ENCODE assay signal across 16 mouse cellular contexts in the genomic region with DNA sequence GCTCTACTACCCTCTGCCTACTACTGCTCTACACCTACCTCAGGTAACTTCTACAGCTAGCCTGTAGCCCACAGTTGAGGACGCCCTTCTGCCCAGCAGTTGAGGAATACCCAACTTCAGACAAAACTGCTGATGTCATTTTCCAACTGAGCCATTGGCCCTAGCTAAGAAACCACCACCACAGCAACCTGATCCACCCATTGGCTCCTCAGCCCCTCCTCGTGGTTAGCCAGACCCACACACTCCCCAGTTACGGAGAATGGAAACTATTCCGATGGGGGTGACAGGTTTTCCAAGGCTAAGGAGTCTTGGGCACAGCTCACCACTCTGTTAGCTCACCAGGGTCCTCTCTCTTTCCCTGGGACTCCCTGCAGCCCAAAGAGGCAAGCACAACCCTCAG. TPM values are rescaled to one million over a fixed set of nuclear protein-coding genes. Genes with fewer than 3 reads are reported as not detected.
DNase-seq lines count a peak whose midpoint lies in the region; ATAC-seq and TF ChIP-seq lines count a peak whose summit lies in the region.
"Had no signal": no experiment of that assay in that cellular context is flagged by ENCODE, and none has a peak within 500 bp of the region (broad histone marks: within the 10 kb centered on the region; RNA-seq: fewer than 3 reads in every experiment).

No protein-coding gene starts in this region.

- no peak overlapping the region for H3K4me3 ChIP-seq in heart, embryonic 15.5 days
- H3K4me3 ChIP-seq in heart, postnatal 0 days (ENCODE audit: low read depth, low read length) = no peak overlapping the region
- H3K4me3 ChIP-seq in kidney, adult 2 months (ENCODE audit: insufficient read depth, low read depth, low read length) = no peak overlapping the region
- H3K4me3 ChIP-seq: layer of hippocampus, adult 2 months had no signal

- H3K27me3 ChIP-seq in heart, embryonic 15.5 days = no peaks in the 10 kb centered on the region
- no peaks in the 10 kb centered on the region for H3K27me3 ChIP-seq in heart, postnatal 0 days (ENCODE audit: control insufficient read depth, insufficient read depth, low read length)
- H3K27me3 ChIP-seq in kidney, adult 2 months (replicated peaks; ENCODE audit: control insufficient read depth, insufficient read depth, low read length) = no peaks in the 10 kb centered on the region

- peaks cover 62% of the 10 kb centered on the region for H3K4me1 ChIP-seq in heart, embryonic 15.5 days (replicated peaks)
- peaks cover 62% of the 10 kb centered on the region for H3K4me1 ChIP-seq in heart, postnatal 0 days (ENCODE audit: control insufficient read depth, insufficient read depth)
- no peaks in the 10 kb centered on the region for H3K4me1 ChIP-seq in kidney, adult 2 months (ENCODE audit: control insufficient read depth, insufficient read depth, low read length)

- no peak for TF ChIP-seq POLR2A in kidney, adult 2 months (IDR thresholded peaks at IDR 0.05; ENCODE audit: low read depth, low read length)

- no peak overlapping the region for H3K9ac ChIP-seq in heart, embryonic 15.5 days
- no peak overlapping the region for H3K9ac ChIP-seq in heart, postnatal 0 days (replicated peaks; ENCODE audit: low read depth, low read length)

- intact Hi-C loops in heart, postnatal 10 days (cut with DNase I) = no loop called here

- no peak for TF ChIP-seq EP300 in heart, postnatal 0 days (IDR thresholded peaks at IDR 0.05; ENCODE audit: low read depth)

- no peak for ATAC-seq in heart, embryonic 15.5 days (replicated peaks; ENCODE audit: insufficient number of reproducible peaks, insufficient read depth, low FRiP score, low read depth)
- no peak for ATAC-seq in heart, postnatal 0 days (ENCODE audit: insufficient read depth, low read depth)
- ATAC-seq: activated CD4-positive, CD25-positive, alpha-beta regulatory T cell, adult 4 months had no signal

- WGBS in heart, embryonic 15.5 days = 48% methylated on average over 4 of the region's 4 CpGs
- WGBS in heart, postnatal 0 days = 67% methylated on average over 4 of the region's 4 CpGs
- WGBS in kidney, adult 2 months = 70% methylated on average over 4 of the region's 4 CpGs

- no peaks in the 10 kb centered on the region for H3K36me3 ChIP-seq in heart, embryonic 15.5 days
- H3K36me3 ChIP-seq in heart, postnatal 0 days (replicated peaks; ENCODE audit: control insufficient read depth, insufficient read depth, low read length) = no peaks in the 10 kb centered on the region
- H3K36me3 ChIP-seq in kidney, adult 2 months (ENCODE audit: control insufficient read depth, insufficient read depth, low read length) = no peaks in the 10 kb centered on the region
- H3K36me3 ChIP-seq: G1E had no signal

- peak; percentile 5; the same call in 1 of the 2 replicates for TF ChIP-seq CTCF in heart, postnatal 0 days (IDR thresholded peaks at IDR 0.05; ENCODE audit: low read depth)
- no peak for TF ChIP-seq CTCF in kidney, adult 2 months (conservative IDR thresholded peaks at IDR 0.05; ENCODE audit: insufficient read depth, insufficient read length, low read depth, low read length)

- H3K27ac ChIP-seq in heart, embryonic 15.5 days = peak overlapping the region; percentile 90
- H3K27ac ChIP-seq in heart, postnatal 0 days (ENCODE audit: low read depth) = peak overlapping the region; percentile 86
- H3K27ac ChIP-seq in kidney, adult 2 months (ENCODE audit: insufficient read depth, low read depth, low read length) = no peak overlapping the region

- DNase-seq in heart, postnatal 10 days = no peak
- DNase-seq in 3134 (ENCODE audit: extremely low read depth, insufficient read length, low spot score) = peak; percentile 38
- DNase-seq in 416B (ENCODE audit: low read depth) = peak; percentile 86
- DNase-seq in heart, postnatal 0 days (ENCODE audit: low spot score) = no peak
- no peak for DNase-seq in cerebellum, adult 18-20 months
- DNase-seq in kidney, adult 2 months = no peak
- DNase-seq: cerebellum, postnatal 25 days; gastrocnemius, postnatal 36 days; kidney, adult 18-20 months; left cerebral cortex, postnatal 4 days; thymus, postnatal 4 days had no signal

- no peaks in the 10 kb centered on the region for H3K9me3 ChIP-seq in heart, embryonic 15.5 days (replicated peaks)
- H3K9me3 ChIP-seq in heart, postnatal 0 days (replicated peaks; ENCODE audit: control insufficient read depth, low read length) = no peaks in the 10 kb centered on the region
- H3K9me3 ChIP-seq: G1E had no signal

- no peak overlapping the region for H3K4me2 ChIP-seq in heart, embryonic 15.5 days
- no peak overlapping the region for H3K4me2 ChIP-seq in heart, postnatal 0 days (ENCODE audit: low read depth, low read length)

RNA-seq across cellular contexts. Expression of gene Fmnl3, which starts 25.3 kb away (rescaled TPM):
- polyA plus RNA-seq in heart, embryonic 15.5 days (2015; fragmentation: Nextera tagmentation; extraction: Ambion mirVana) = 14.0 and 17.8 TPM in 2 replicates
- 10 to 100 TPM; 40.3 to 43.0 TPM for total RNA-seq in heart, postnatal 10 days (2021)
- total RNA-seq in heart, postnatal 0 days (2014; rRNA removed; ENCODE audit: low replicate concordance) = 18.2 and 21.6 TPM in 2 replicates
- 10.1 and 12.1 TPM in 2 replicates for polyA plus RNA-seq in heart, postnatal 0 days (2015; fragmentation: Nextera tagmentation; extraction: Ambion mirVana)
- 26.8 and 26.9 TPM in 2 replicates for polyA plus RNA-seq in kidney, adult 2 months (2012; rRNA removed)

RNA-seq across cellular contexts. Expression of gene Tmbim6, which starts 47.7 kb away (rescaled TPM):
- polyA plus RNA-seq in heart, embryonic 15.5 days (2015; fragmentation: Nextera tagmentation; extraction: Ambion mirVana) = 221 and 295 TPM in 2 replicates
- 100 to 1,000 TPM; 225 to 229 TPM for total RNA-seq in heart, postnatal 10 days (2021)
- 190 and 225 TPM in 2 replicates for total RNA-seq in heart, postnatal 0 days (2014; rRNA removed; ENCODE audit: low replicate concordance)
- 188 and 200 TPM in 2 replicates for polyA plus RNA-seq in heart, postnatal 0 days (2015; fragmentation: Nextera tagmentation; extraction: Ambion mirVana)
- polyA plus RNA-seq in kidney, adult 2 months (2012; rRNA removed) = 2,322 and 2,701 TPM in 2 replicates

RNA-seq across cellular contexts. Expression of gene Fam186b, which starts 49.3 kb away (rescaled TPM):
- 0.09 and 0.47 TPM in 2 replicates for polyA plus RNA-seq in heart, embryonic 15.5 days (2015; fragmentation: Nextera tagmentation; extraction: Ambion mirVana)
- under 1 TPM; 0.14 to 0.15 TPM for total RNA-seq in heart, postnatal 10 days (2021)
- not detected in 2 replicates for total RNA-seq in heart, postnatal 0 days (2014; rRNA removed; ENCODE audit: low replicate concordance)
- 0.07 and 0.22 TPM in 2 replicates for polyA plus RNA-seq in heart, postnatal 0 days (2015; fragmentation: Nextera tagmentation; extraction: Ambion mirVana)
- polyA plus RNA-seq in kidney, adult 2 months (2012; rRNA removed) = 0.13 and 0.24 TPM in 2 replicates
- total RNA-seq: G1E; gastrocnemius, postnatal 36 days had no signal
- polyA plus RNA-seq: G1E; neural tube, embryonic 11.5 days had no signal

RNA-seq across cellular contexts. Expression of gene Prpf40b, which starts 50.1 kb away (rescaled TPM):
- 37.2 and 42.1 TPM in 2 replicates for polyA plus RNA-seq in heart, embryonic 15.5 days (2015; fragmentation: Nextera tagmentation; extraction: Ambion mirVana)
- total RNA-seq in heart, postnatal 10 days (2021) = 10 to 100 TPM; 30.5 to 38.7 TPM
- total RNA-seq in heart, postnatal 0 days (2014; rRNA removed; ENCODE audit: low replicate concordance) = 25.4 and 26.9 TPM in 2 replicates
- polyA plus RNA-seq in heart, postnatal 0 days (2015; fragmentation: Nextera tagmentation; extraction: Ambion mirVana) = 27.4 and 29.3 TPM in 2 replicates
- polyA plus RNA-seq in kidney, adult 2 months (2012; rRNA removed) = 48.0 and 59.4 TPM in 2 replicates

Comparison
In these comparisons a context has a peak if more than half of its experiments do, and no peak if none do; other contexts are left out.
1. DNase-seq: peak in 3134 (single experiment) and 416B (single experiment); none in heart, postnatal 10 days (0 of 2), heart, postnatal 0 days (single experiment), cerebellum, adult 18-20 months (0 of 2) and kidney, adult 2 months (single experiment).